Mouse (Mus musculus): Measurements from ENCODE around the gene B230104I21Rik. TPM values are rescaled to one million over a fixed set of nuclear protein-coding genes. Genes with fewer than 3 reads are reported as not detected.

The B230104I21Rik gene
- polyA plus RNA-seq (2015; fragmentation: Nextera tagmentation; extraction: Ambion mirVana): not detected in 2 replicates

DNA sequence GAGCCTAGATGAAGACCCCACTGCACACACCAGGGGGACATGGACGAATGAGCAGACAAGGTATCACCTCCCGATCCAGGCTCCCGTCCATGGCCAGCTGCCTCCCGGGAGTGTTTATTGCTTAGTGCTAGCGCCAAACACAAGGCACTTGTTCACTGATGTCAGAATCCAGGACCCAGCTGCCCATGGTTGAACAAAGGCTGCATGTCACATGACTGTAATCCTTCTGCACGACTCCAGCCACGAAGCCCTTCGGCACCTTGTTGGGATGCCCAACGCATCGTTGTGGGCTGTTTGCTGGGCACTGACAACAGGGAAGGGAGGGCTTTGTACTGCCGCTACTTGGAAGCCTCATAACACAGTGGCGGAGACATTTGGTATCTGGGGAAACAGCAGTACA lies at the start of gene B230104I21Rik:
Gene B230104I21Rik, plus strand, starts transcription at position 367 of the 400 bp plus-strand sequence.

DNA sequence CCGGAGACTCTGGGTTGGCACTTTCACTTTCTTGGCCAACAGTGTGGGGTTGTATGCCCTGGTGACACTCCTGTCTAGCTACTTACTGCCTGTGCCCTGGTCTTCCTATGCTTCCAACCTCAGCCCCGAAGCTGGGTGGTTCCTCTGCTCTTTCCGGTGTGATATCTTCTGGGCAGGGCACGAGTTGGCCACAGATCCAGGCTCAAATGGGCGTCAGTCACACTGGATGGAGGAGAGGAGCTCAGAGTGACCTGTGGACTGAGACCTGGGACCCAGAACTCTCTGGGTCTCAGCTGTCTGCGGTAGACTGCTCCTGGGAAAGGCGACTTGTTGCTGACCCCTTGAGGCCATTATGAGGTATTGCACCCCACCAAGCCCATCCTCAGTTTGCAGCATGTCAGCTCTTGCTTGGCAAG lies 34.5 kb upstream of the B230104I21Rik start, which contains the start of gene Arhgef16:
Gene Arhgef16, minus strand, starts transcription at position 211 of the 416 bp plus-strand sequence.

Other genes with a start within 250 kb of the B230104I21Rik start
- gene Trp73, start 195.9 kb upstream of the B230104I21Rik start, polyA plus RNA-seq (2015; fragmentation: Nextera tagmentation; extraction: Ambion mirVana): 0.12 TPM in 1 of 2 replicates, not detected in the other
- gene Wrap73, start 193.8 kb upstream of the B230104I21Rik start, polyA plus RNA-seq (2015; fragmentation: Nextera tagmentation; extraction: Ambion mirVana): 23.4 and 27.0 TPM in 2 replicates
- 270 and 271 TPM in 2 replicates for gene Tprgl, start 175.5 kb upstream of the B230104I21Rik start, polyA plus RNA-seq (2015; fragmentation: Nextera tagmentation; extraction: Ambion mirVana)
- gene Megf6, start 165.4 kb upstream of the B230104I21Rik start, polyA plus RNA-seq (2015; fragmentation: Nextera tagmentation; extraction: Ambion mirVana): 10.6 and 19.4 TPM in 2 replicates
- gene Arhgef16, start 34.5 kb upstream of the B230104I21Rik start, polyA plus RNA-seq (2015; fragmentation: Nextera tagmentation; extraction: Ambion mirVana): 1.0 and 1.9 TPM in 2 replicates